Comparison of ENCODE assay signal across 23 mouse cellular contexts in the genomic region with DNA sequence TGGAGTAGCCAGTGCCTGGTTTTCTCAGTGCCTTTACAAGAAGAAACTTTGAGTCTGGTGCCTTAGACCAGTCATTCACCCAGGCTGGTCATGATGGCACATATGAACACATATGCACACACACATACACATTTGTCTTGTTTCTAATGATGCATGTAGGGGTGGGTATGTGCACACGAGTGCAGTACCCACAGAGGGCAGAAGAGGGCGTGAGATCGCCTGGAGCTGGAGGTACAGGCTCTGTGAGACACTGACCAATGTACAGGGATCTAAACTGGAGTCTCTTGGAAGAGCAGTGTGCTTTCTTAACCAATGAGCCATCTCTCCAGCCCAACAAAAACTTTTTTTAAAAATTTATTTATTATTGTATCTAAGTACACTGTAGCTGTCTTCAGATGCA. TPM values are rescaled to one million over a fixed set of nuclear protein-coding genes. Genes with fewer than 3 reads are reported as not detected.
A peak's percentile ranks its signal among the peaks of the same experiment; 100 is the strongest.
DNase-seq lines count a peak whose midpoint lies in the region; ATAC-seq and TF ChIP-seq lines count a peak whose summit lies in the region.
"Had no signal": no experiment of that assay in that cellular context is flagged by ENCODE, and none has a peak within 500 bp of the region (broad histone marks: within the 10 kb centered on the region; RNA-seq: fewer than 3 reads in every experiment).

No protein-coding gene starts in this region.

- no peak overlapping the region for H3K4me2 ChIP-seq in liver, embryonic 12.5 days
- no peak overlapping the region for H3K4me2 ChIP-seq in neural tube, embryonic 15.5 days
- no peak overlapping the region for H3K4me2 ChIP-seq in hindbrain, embryonic 14.5 days (replicated peaks)
- H3K4me2 ChIP-seq: forebrain, embryonic 15.5 days; liver, embryonic 13.5 days; midbrain, embryonic 15.5 days had no signal

- DNase-seq in CD4-positive, CD25-positive, alpha-beta regulatory T cell, adult 2 months (ENCODE audit: low read depth, low spot score), result peak; percentile 40
- DNase-seq in liver, adult 2 months (ENCODE audit: extremely low read depth, low read depth, low spot score), result no peak
- no peak for DNase-seq in hindbrain, embryonic 14.5 days (ENCODE audit: low spot score)
- DNase-seq: adrenal gland, postnatal 36 days; cerebellum, adult 9-10 months; heart, postnatal 4 days; kidney, adult 9 months; liver, embryonic 13.5 days had no signal

- H3K9ac ChIP-seq in liver, adult 2 months (ENCODE audit: low read depth, low read length), result no peak overlapping the region
- H3K9ac ChIP-seq in liver, embryonic 12.5 days, result no peak overlapping the region
- H3K9ac ChIP-seq in neural tube, embryonic 15.5 days (replicated peaks), result no peak overlapping the region
- H3K9ac ChIP-seq in hindbrain, embryonic 14.5 days, result no peak overlapping the region
- H3K9ac ChIP-seq: forebrain, embryonic 15.5 days; liver, embryonic 13.5 days; midbrain, embryonic 15.5 days had no signal

- peaks cover 3% of the 10 kb centered on the region; the same call in 1 of the 2 replicates for H3K36me3 ChIP-seq in liver, adult 2 months (ENCODE audit: control insufficient read depth, insufficient read depth, low read length)
- peaks cover 90% of the 10 kb centered on the region for H3K36me3 ChIP-seq in liver, embryonic 12.5 days
- no peaks in the 10 kb centered on the region for H3K36me3 ChIP-seq in neural tube, embryonic 15.5 days
- H3K36me3 ChIP-seq in hindbrain, embryonic 14.5 days (replicated peaks; ENCODE audit: control insufficient read depth, insufficient read depth), result no peaks in the 10 kb centered on the region
- H3K36me3 ChIP-seq: forebrain, embryonic 15.5 days; midbrain, embryonic 15.5 days had no signal

- H3K27ac ChIP-seq in liver, adult 2 months (replicated peaks; ENCODE audit: insufficient read depth, low read depth, low read length), result no peak overlapping the region
- H3K27ac ChIP-seq in liver, embryonic 12.5 days, result no peak overlapping the region
- H3K27ac ChIP-seq in bone marrow, adult 2 months (ENCODE audit: control insufficient read depth, insufficient read depth, low read depth, low read length, poor library complexity), result no peak overlapping the region
- no peak overlapping the region for H3K27ac ChIP-seq in neural tube, embryonic 15.5 days (replicated peaks)
- no peak overlapping the region for H3K27ac ChIP-seq in hindbrain, embryonic 14.5 days
- H3K27ac ChIP-seq: forebrain, embryonic 15.5 days; hindbrain, postnatal 0 days; liver, embryonic 13.5 days; midbrain, embryonic 15.5 days had no signal

- no peaks in the 10 kb centered on the region for H3K4me1 ChIP-seq in liver, adult 2 months (ENCODE audit: control insufficient read depth, insufficient read depth, low read length)
- no peaks in the 10 kb centered on the region for H3K4me1 ChIP-seq in liver, embryonic 12.5 days
- H3K4me1 ChIP-seq in bone marrow, adult 2 months (ENCODE audit: control insufficient read depth, insufficient read depth, low read length), result peaks cover 5% of the 10 kb centered on the region
- no peaks in the 10 kb centered on the region for H3K4me1 ChIP-seq in neural tube, embryonic 15.5 days
- no peaks in the 10 kb centered on the region for H3K4me1 ChIP-seq in hindbrain, embryonic 14.5 days (replicated peaks; ENCODE audit: control insufficient read depth, insufficient read depth, low read length)
- H3K4me1 ChIP-seq: forebrain, embryonic 15.5 days; midbrain, embryonic 15.5 days had no signal

- no peaks in the 10 kb centered on the region for H3K27me3 ChIP-seq in liver, adult 2 months (ENCODE audit: control insufficient read depth, insufficient read depth, low read length)
- no peaks in the 10 kb centered on the region for H3K27me3 ChIP-seq in liver, embryonic 12.5 days (replicated peaks)
- H3K27me3 ChIP-seq in neural tube, embryonic 15.5 days (replicated peaks), result no peaks in the 10 kb centered on the region
- no peaks in the 10 kb centered on the region for H3K27me3 ChIP-seq in hindbrain, embryonic 14.5 days (ENCODE audit: control insufficient read depth, insufficient read depth, low read length)
- H3K27me3 ChIP-seq: CH12.LX; forebrain, embryonic 15.5 days; liver, embryonic 13.5 days; midbrain, embryonic 15.5 days; Patski had no signal

- 87% methylated on average over 3 of the region's 3 CpGs for WGBS in liver, adult 2 months
- 80% methylated on average over 3 of the region's 3 CpGs for WGBS in liver, embryonic 12.5 days (ENCODE audit: insufficient replicate concordance)
- 91% methylated on average over 3 of the region's 3 CpGs for WGBS in bone marrow, adult 2 months
- WGBS in neural tube, embryonic 15.5 days, result 90% methylated on average over 3 of the region's 3 CpGs
- WGBS in hindbrain, embryonic 14.5 days, result 88% methylated on average over 3 of the region's 3 CpGs

- no peak for ATAC-seq in CD4-positive, CD25-positive, alpha-beta regulatory T cell, adult 4 months
- ATAC-seq in liver, embryonic 12.5 days, result no peak
- ATAC-seq in megakaryocyte progenitor cell, adult 5-6 weeks (replicated peaks; ENCODE audit: poor library complexity), result 0 out of 2 replicates have a peak, but pooled peaks have one; percentile 39
- ATAC-seq in neural tube, embryonic 15.5 days (ENCODE audit: low FRiP score), result no peak
- no peak for ATAC-seq in hindbrain, embryonic 14.5 days (ENCODE audit: low FRiP score)
- ATAC-seq: forebrain, embryonic 15.5 days; hindbrain, postnatal 0 days; midbrain, embryonic 15.5 days; Patski had no signal

- TF ChIP-seq POLR2A in liver, adult 2 months (IDR thresholded peaks at IDR 0.05; ENCODE audit: extremely low read depth, insufficient read depth, low read length), result no peak
- no peak for TF ChIP-seq POLR2A in bone marrow, adult 2 months (IDR thresholded peaks at IDR 0.05; ENCODE audit: borderline replicate concordance, control insufficient read depth, low read depth, low read length)

- H3K9me3 ChIP-seq in liver, embryonic 12.5 days (replicated peaks), result no peaks in the 10 kb centered on the region
- no peaks in the 10 kb centered on the region for H3K9me3 ChIP-seq in neural tube, embryonic 15.5 days (replicated peaks)
- no peaks in the 10 kb centered on the region for H3K9me3 ChIP-seq in hindbrain, embryonic 14.5 days (ENCODE audit: control insufficient read depth, low read length)
- H3K9me3 ChIP-seq: forebrain, embryonic 15.5 days; liver, embryonic 13.5 days; midbrain, embryonic 15.5 days had no signal

- peak; percentile 58 for TF ChIP-seq CTCF in liver, adult 2 months (IDR thresholded peaks at IDR 0.05; ENCODE audit: low read depth, low read length)
- TF ChIP-seq CTCF in bone marrow, adult 2 months (IDR thresholded peaks at IDR 0.05; ENCODE audit: control insufficient read depth, insufficient read depth, low read length), result peak; percentile 31; the same call in 1 of the 2 replicates

- H3K79me2 ChIP-seq in liver, adult 2 months (ENCODE audit: control insufficient read depth, insufficient read depth, low read length), result no peaks in the 10 kb centered on the region

- no peak overlapping the region for H3K4me3 ChIP-seq in liver, adult 2 months (ENCODE audit: insufficient read depth, low read depth, low read length)
- no peak overlapping the region for H3K4me3 ChIP-seq in liver, embryonic 12.5 days
- no peak overlapping the region for H3K4me3 ChIP-seq in bone marrow, adult 2 months (replicated peaks; ENCODE audit: control insufficient read depth, low read depth, low read length)
- no peak overlapping the region for H3K4me3 ChIP-seq in neural tube, embryonic 15.5 days (replicated peaks)
- H3K4me3 ChIP-seq in hindbrain, embryonic 14.5 days (replicated peaks; ENCODE audit: low read length), result no peak overlapping the region
- H3K4me3 ChIP-seq: forebrain, embryonic 15.5 days; liver, embryonic 13.5 days; midbrain, embryonic 15.5 days had no signal

RNA-seq across cellular contexts. Expression of a gene that starts 12.2 kb away (rescaled TPM):
- not detected for polyA plus RNA-seq in CD4-positive, CD25-positive, alpha-beta regulatory T cell, adult 4 months (2017; shearing (Covaris generic))
- total RNA-seq in liver, adult 2 months (2014; rRNA removed), result not detected in 2 replicates
- not detected in 2 replicates for polyA plus RNA-seq in liver, adult 2 months (2012; rRNA removed)
- polyA plus RNA-seq in liver, embryonic 12.5 days (2016; fragmentation: Nextera tagmentation; extraction: Ambion mirVana), result not detected in 2 replicates
- 0.80 TPM in 1 of 2 replicates, not detected in the other for polyA plus RNA-seq in bone marrow, adult 2 months (2011; ENCODE audit: insufficient read depth, insufficient read length, low replicate concordance, missing spikeins)
- not detected in 2 replicates for total RNA-seq in megakaryocyte progenitor cell, adult 5-6 weeks (2015)
- 0.44 TPM in 1 of 2 replicates, not detected in the other for total RNA-seq in megakaryocyte progenitor cell, adult 5-6 weeks (2017)
- not detected in 2 replicates for polyA plus RNA-seq in neural tube, embryonic 15.5 days (2015; fragmentation: Nextera tagmentation; extraction: Ambion mirVana)
- polyA plus RNA-seq in hindbrain, embryonic 14.5 days (2014; fragmentation: Nextera tagmentation; extraction: Ambion mirVana), result not detected in 2 replicates
- total RNA-seq: adrenal gland, postnatal 36 days; CH12.LX; granulocyte monocyte progenitor cell, adult 5-6 weeks; heart, postnatal 4 days; hindbrain, postnatal 0 days; left cerebral cortex, postnatal 36 days had no signal
- polyA plus RNA-seq: embryonic facial prominence, embryonic 14.5 days; forebrain, embryonic 15.5 days; heart, embryonic 14.5 days; hindbrain, postnatal 0 days; liver, embryonic 13.5 days; midbrain, embryonic 15.5 days; Patski; spleen, adult 2 months had no signal

RNA-seq across cellular contexts. Expression of a gene that starts 17.5 kb away (rescaled TPM):
- 10 to 100 TPM; 40.2 to 45.3 TPM for polyA plus RNA-seq in CD4-positive, CD25-positive, alpha-beta regulatory T cell, adult 4 months (2017; shearing (Covaris generic))
- total RNA-seq in liver, adult 2 months (2014; rRNA removed), result 8.0 and 9.9 TPM in 2 replicates
- 10.6 and 12.7 TPM in 2 replicates for polyA plus RNA-seq in liver, adult 2 months (2012; rRNA removed)
- 37.7 and 38.5 TPM in 2 replicates for polyA plus RNA-seq in liver, embryonic 12.5 days (2016; fragmentation: Nextera tagmentation; extraction: Ambion mirVana)
- polyA plus RNA-seq in bone marrow, adult 2 months (2011; ENCODE audit: insufficient read depth, insufficient read length, low replicate concordance, missing spikeins), result 59.9 and 139 TPM in 2 replicates
- total RNA-seq in megakaryocyte progenitor cell, adult 5-6 weeks (2015), result 18.6 and 20.0 TPM in 2 replicates
- 36.8 and 38.4 TPM in 2 replicates for total RNA-seq in megakaryocyte progenitor cell, adult 5-6 weeks (2017)
- polyA plus RNA-seq in neural tube, embryonic 15.5 days (2015; fragmentation: Nextera tagmentation; extraction: Ambion mirVana), result 6.4 and 12.3 TPM in 2 replicates
- polyA plus RNA-seq in hindbrain, embryonic 14.5 days (2014; fragmentation: Nextera tagmentation; extraction: Ambion mirVana), result 5.4 and 6.5 TPM in 2 replicates

RNA-seq across cellular contexts. Expression of a gene that starts 34.2 kb away (rescaled TPM):
- polyA plus RNA-seq in CD4-positive, CD25-positive, alpha-beta regulatory T cell, adult 4 months (2017; shearing (Covaris generic)), result 10 to 100 TPM; 13.8 to 15.8 TPM
- total RNA-seq in liver, adult 2 months (2014; rRNA removed), result 6.7 and 8.3 TPM in 2 replicates
- 10.5 and 14.3 TPM in 2 replicates for polyA plus RNA-seq in liver, adult 2 months (2012; rRNA removed)
- 79.7 and 83.2 TPM in 2 replicates for polyA plus RNA-seq in liver, embryonic 12.5 days (2016; fragmentation: Nextera tagmentation; extraction: Ambion mirVana)
- polyA plus RNA-seq in bone marrow, adult 2 months (2011; ENCODE audit: insufficient read depth, insufficient read length, low replicate concordance, missing spikeins), result 41.9 and 79.8 TPM in 2 replicates
- total RNA-seq in megakaryocyte progenitor cell, adult 5-6 weeks (2015), result 60.9 and 76.7 TPM in 2 replicates
- total RNA-seq in megakaryocyte progenitor cell, adult 5-6 weeks (2017), result 57.4 and 61.3 TPM in 2 replicates
- 19.9 and 34.3 TPM in 2 replicates for polyA plus RNA-seq in neural tube, embryonic 15.5 days (2015; fragmentation: Nextera tagmentation; extraction: Ambion mirVana)
- 22.2 and 24.2 TPM in 2 replicates for polyA plus RNA-seq in hindbrain, embryonic 14.5 days (2014; fragmentation: Nextera tagmentation; extraction: Ambion mirVana)

RNA-seq across cellular contexts. Expression of a gene that starts 48.2 kb away (rescaled TPM):
- polyA plus RNA-seq in CD4-positive, CD25-positive, alpha-beta regulatory T cell, adult 4 months (2017; shearing (Covaris generic)), result 10 to 100 TPM; 13.4 to 17.1 TPM
- 7.6 and 15.2 TPM in 2 replicates for total RNA-seq in liver, adult 2 months (2014; rRNA removed)
- polyA plus RNA-seq in liver, adult 2 months (2012; rRNA removed), result 53.0 and 64.7 TPM in 2 replicates
- polyA plus RNA-seq in liver, embryonic 12.5 days (2016; fragmentation: Nextera tagmentation; extraction: Ambion mirVana), result 17.4 and 19.4 TPM in 2 replicates
- polyA plus RNA-seq in bone marrow, adult 2 months (2011; ENCODE audit: insufficient read depth, insufficient read length, low replicate concordance, missing spikeins), result 30.5 and 58.5 TPM in 2 replicates
- 23.1 and 25.2 TPM in 2 replicates for total RNA-seq in megakaryocyte progenitor cell, adult 5-6 weeks (2015)
- total RNA-seq in megakaryocyte progenitor cell, adult 5-6 weeks (2017), result 10.1 and 11.2 TPM in 2 replicates
- 31.4 and 34.3 TPM in 2 replicates for polyA plus RNA-seq in neural tube, embryonic 15.5 days (2015; fragmentation: Nextera tagmentation; extraction: Ambion mirVana)
- polyA plus RNA-seq in hindbrain, embryonic 14.5 days (2014; fragmentation: Nextera tagmentation; extraction: Ambion mirVana), result 28.7 and 32.9 TPM in 2 replicates

RNA-seq across cellular contexts. Expression of a gene that starts 59.4 kb away (rescaled TPM):
- 10 to 100 TPM; 33.9 to 37.5 TPM for polyA plus RNA-seq in CD4-positive, CD25-positive, alpha-beta regulatory T cell, adult 4 months (2017; shearing (Covaris generic))
- total RNA-seq in liver, adult 2 months (2014; rRNA removed), result 27.1 and 27.2 TPM in 2 replicates
- 13.6 and 16.8 TPM in 2 replicates for polyA plus RNA-seq in liver, adult 2 months (2012; rRNA removed)
- polyA plus RNA-seq in liver, embryonic 12.5 days (2016; fragmentation: Nextera tagmentation; extraction: Ambion mirVana), result 58.0 and 62.7 TPM in 2 replicates
- 29.9 and 52.5 TPM in 2 replicates for polyA plus RNA-seq in bone marrow, adult 2 months (2011; ENCODE audit: insufficient read depth, insufficient read length, low replicate concordance, missing spikeins)
- 44.4 and 53.5 TPM in 2 replicates for total RNA-seq in megakaryocyte progenitor cell, adult 5-6 weeks (2015)
- 31.9 and 38.4 TPM in 2 replicates for total RNA-seq in megakaryocyte progenitor cell, adult 5-6 weeks (2017)
- 60.1 and 66.9 TPM in 2 replicates for polyA plus RNA-seq in neural tube, embryonic 15.5 days (2015; fragmentation: Nextera tagmentation; extraction: Ambion mirVana)
- polyA plus RNA-seq in hindbrain, embryonic 14.5 days (2014; fragmentation: Nextera tagmentation; extraction: Ambion mirVana), result 64.2 and 64.5 TPM in 2 replicates
